9 mouse cellular contexts compared by ENCODE assay signal in genomic region chr3:97937068-97937944, GRCm38 (mm10). TPM values are rescaled to one million over a fixed set of nuclear protein-coding genes. Genes with fewer than 3 reads are reported as not detected.
A peak's percentile ranks its signal among the peaks of the same experiment; 100 is the strongest.
DNase-seq lines count a peak whose midpoint lies in the region; ATAC-seq and TF ChIP-seq lines count a peak whose summit lies in the region.
"Had no signal": no experiment of that assay in that cellular context is flagged by ENCODE, and none has a peak within 500 bp of the region (broad histone marks: within the 10 kb centered on the region; RNA-seq: fewer than 3 reads in every experiment).

No protein-coding gene starts in this region.

- H3K27ac ChIP-seq in layer of hippocampus, adult 2 months = no peak overlapping the region
- no peak overlapping the region for H3K27ac ChIP-seq in hindbrain, postnatal 0 days
- H3K27ac ChIP-seq in neural tube, embryonic 14.5 days (ENCODE audit: low read depth, low read length) = no peak overlapping the region

- DNase-seq in layer of hippocampus, adult 2 months (ENCODE audit: low spot score in 2 of 2) = no peak
- no peak for DNase-seq in layer of hippocampus, adult 9-11 months
- DNase-seq in c-Kit-positive CD71-positive TER-119-positive erythroid progenitor cells, embryonic 14.5 days (ENCODE audit: low spot score) = peak; percentile 62
- DNase-seq in hindbrain, postnatal 0 days (ENCODE audit: low spot score) = peak; percentile 50
- no peak for DNase-seq in cerebellum, postnatal 14 days
- DNase-seq in ovary, postnatal 10 days (ENCODE audit: low spot score) = no peak
- DNase-seq: right cerebral cortex, postnatal 14 days; thymus, postnatal 25 days had no signal

- peak; percentile 47; the same call in 1 of the 2 replicates for ATAC-seq in hindbrain, postnatal 0 days
- ATAC-seq in neural tube, embryonic 14.5 days (ENCODE audit: low read depth) = peak; percentile 29; the same call in 1 of the 2 replicates

- TF ChIP-seq CTCF in layer of hippocampus, adult 2 months (conservative IDR thresholded peaks at IDR 0.05) = peak; percentile 22
- TF ChIP-seq CTCF in hindbrain, postnatal 0 days (IDR thresholded peaks at IDR 0.05; ENCODE audit: low read depth) = peak; percentile 63

- no peak overlapping the region for H3K4me3 ChIP-seq in layer of hippocampus, adult 2 months
- no peak overlapping the region for H3K4me3 ChIP-seq in hindbrain, postnatal 0 days (ENCODE audit: low read length)
- H3K4me3 ChIP-seq in neural tube, embryonic 14.5 days (ENCODE audit: low read depth, low read length) = no peak overlapping the region

- no peaks in the 10 kb centered on the region for H3K9me3 ChIP-seq in hindbrain, postnatal 0 days (ENCODE audit: low read length)
- H3K9me3 ChIP-seq in neural tube, embryonic 14.5 days (ENCODE audit: control insufficient read depth, low read length) = no peaks in the 10 kb centered on the region

- peaks cover 19% of the 10 kb centered on the region for H3K4me1 ChIP-seq in hindbrain, postnatal 0 days (ENCODE audit: insufficient read depth, low read length)
- peaks cover 27% of the 10 kb centered on the region for H3K4me1 ChIP-seq in neural tube, embryonic 14.5 days (ENCODE audit: control insufficient read depth, insufficient read depth, low read length)

- H3K27me3 ChIP-seq in hindbrain, postnatal 0 days (ENCODE audit: insufficient read depth, low read length) = no peaks in the 10 kb centered on the region
- no peaks in the 10 kb centered on the region for H3K27me3 ChIP-seq in neural tube, embryonic 14.5 days (ENCODE audit: control insufficient read depth, insufficient read depth, low read length)

- H3K4me2 ChIP-seq in hindbrain, postnatal 0 days (ENCODE audit: low read depth, low read length) = no peak overlapping the region
- H3K4me2 ChIP-seq in neural tube, embryonic 14.5 days (ENCODE audit: low read depth, low read length) = no peak overlapping the region

- no peak overlapping the region for H3K9ac ChIP-seq in hindbrain, postnatal 0 days (replicated peaks; ENCODE audit: low read length)
- H3K9ac ChIP-seq in neural tube, embryonic 14.5 days (replicated peaks; ENCODE audit: low read depth, low read length) = no peak overlapping the region

- 30% methylated on average over 17 of the region's 17 CpGs for WGBS in hindbrain, postnatal 0 days
- WGBS in neural tube, embryonic 14.5 days = 21% methylated on average over 17 of the region's 17 CpGs

- no peaks in the 10 kb centered on the region for H3K36me3 ChIP-seq in hindbrain, postnatal 0 days (ENCODE audit: insufficient read depth, low read length)
- no peaks in the 10 kb centered on the region for H3K36me3 ChIP-seq in neural tube, embryonic 14.5 days (ENCODE audit: control insufficient read depth, insufficient read depth, low read length)

RNA-seq across cellular contexts. Expression of gene Sec22b, which starts 36.3 kb away (rescaled TPM):
- 10 to 100 TPM; 78.3 to 81.7 TPM for total RNA-seq in layer of hippocampus, adult 2 months (2021)
- total RNA-seq in hindbrain, postnatal 0 days (2014; rRNA removed) = 50.9 and 54.6 TPM in 2 replicates
- 94.7 and 95.1 TPM in 2 replicates for polyA plus RNA-seq in hindbrain, postnatal 0 days (2015; fragmentation: Nextera tagmentation; extraction: Ambion mirVana)
- polyA plus RNA-seq in neural tube, embryonic 14.5 days (2014; fragmentation: Nextera tagmentation; extraction: Ambion mirVana) = 105 and 111 TPM in 2 replicates

RNA-seq across cellular contexts. Expression of gene Pde4dip, which starts 48.8 kb away (rescaled TPM):
- 100 to 1,000 TPM; 232 to 246 TPM for total RNA-seq in layer of hippocampus, adult 2 months (2021)
- total RNA-seq in hindbrain, postnatal 0 days (2014; rRNA removed) = 79.6 TPM in 2 replicates
- polyA plus RNA-seq in hindbrain, postnatal 0 days (2015; fragmentation: Nextera tagmentation; extraction: Ambion mirVana) = 44.4 and 48.1 TPM in 2 replicates
- polyA plus RNA-seq in neural tube, embryonic 14.5 days (2014; fragmentation: Nextera tagmentation; extraction: Ambion mirVana) = 75.8 and 87.1 TPM in 2 replicates

Comparison
In these comparisons a context has a peak if more than half of its experiments do, and no peak if none do; other contexts are left out.
1. DNase-seq: peak in c-Kit-positive CD71-positive TER-119-positive erythroid progenitor cells, embryonic 14.5 days (single experiment) and hindbrain, postnatal 0 days (single experiment); none in layer of hippocampus, adult 2 months (0 of 2), layer of hippocampus, adult 9-11 months (single experiment), cerebellum, postnatal 14 days (0 of 2) and ovary, postnatal 10 days (single experiment).